Mouse (Mus musculus): Measurements from ENCODE around the gene Nxpe4. TPM values are rescaled to one million over a fixed set of nuclear protein-coding genes. Genes with fewer than 3 reads are reported as not detected.
A peak's percentile ranks its signal among the peaks of the same experiment; 100 is the strongest.

Gene Nxpe4
- total and polyA plus RNA-seq, 2 experiments from 2014 or later: 5.9 to 9.5 TPM

GRCm38 (mm10) chr9:48315825-48316224 is 154.0 kb downstream of the Nxpe4 start:
- H3K27me3 ChIP-seq (ENCODE audit: control insufficient read depth, insufficient read depth, low read length): no peaks in the 10 kb centered on the region
- H3K4me2 ChIP-seq (ENCODE audit: low read depth, low read length): peak overlapping the region; percentile 21; the same call in 1 of the 2 replicates
- ATAC-seq (ENCODE audit: insufficient read depth, low read depth): no peak

GRCm38 (mm10) chr9:48326338-48326737 is 164.5 kb downstream of the Nxpe4 start:
- DNase-seq (ENCODE audit: low spot score) (no peak), ATAC-seq (ENCODE audit: insufficient read depth, low read depth) (peak; percentile 36; the same call in 1 of the 2 replicates)
- H3K4me2 ChIP-seq (ENCODE audit: low read depth, low read length): no peak overlapping the region
- no peak overlapping the region for H3K4me3 ChIP-seq (ENCODE audit: low read depth, low read length)
- H3K9me3 ChIP-seq (replicated peaks; ENCODE audit: control insufficient read depth, low read length): no peaks in the 10 kb centered on the region
- no peaks in the 10 kb centered on the region for H3K4me1 ChIP-seq (ENCODE audit: control insufficient read depth, insufficient read depth)
- no peak overlapping the region for H3K9ac ChIP-seq (replicated peaks; ENCODE audit: low read depth, low read length)
- H3K36me3 ChIP-seq (replicated peaks; ENCODE audit: control insufficient read depth, insufficient read depth, low read length): no peaks in the 10 kb centered on the region
- H3K27ac ChIP-seq (ENCODE audit: low read depth): peak overlapping the region; percentile 61
- WGBS: 67% methylated on average over 9 of the region's 9 CpGs
- TF ChIP-seq EP300 (IDR thresholded peaks at IDR 0.05; ENCODE audit: low read depth) (0 out of 2 replicates have a peak, but pooled peaks have one; percentile 52), CTCF (IDR thresholded peaks at IDR 0.05; ENCODE audit: low read depth) (no peak)
- H3K27me3 ChIP-seq (ENCODE audit: control insufficient read depth, insufficient read depth, low read length): no peaks in the 10 kb centered on the region

More at GRCm38 (mm10) chr9:48315825-48316224, 154.0 kb downstream of the Nxpe4 start:
- DNase-seq (ENCODE audit: low spot score): no peak
- Histone ChIP-seq H3K4me1 (ENCODE audit: control insufficient read depth, insufficient read depth) (no peaks in the 10 kb centered on the region), H3K9me3 (replicated peaks; ENCODE audit: control insufficient read depth, low read length) (no peaks in the 10 kb centered on the region), H3K9ac (replicated peaks; ENCODE audit: low read depth, low read length) (no peak overlapping the region), H3K36me3 (replicated peaks; ENCODE audit: control insufficient read depth, insufficient read depth, low read length) (no peaks in the 10 kb centered on the region), H3K4me3 (ENCODE audit: low read depth, low read length) (no peak overlapping the region), H3K27ac (ENCODE audit: low read depth) (no peak overlapping the region)
- 61% methylated on average over 1 of the region's 1 CpGs for WGBS
- TF ChIP-seq CTCF (IDR thresholded peaks at IDR 0.05; ENCODE audit: low read depth): no peak
- TF ChIP-seq EP300 (IDR thresholded peaks at IDR 0.05; ENCODE audit: low read depth): no peak

GRCm38 (mm10) chr9:48329597-48329996 is 167.8 kb downstream of the Nxpe4 start:
- no peak overlapping the region for H3K4me3 ChIP-seq (ENCODE audit: low read depth, low read length)
- H3K4me1 ChIP-seq (ENCODE audit: control insufficient read depth, insufficient read depth): no peaks in the 10 kb centered on the region
- no peaks in the 10 kb centered on the region for H3K36me3 ChIP-seq (replicated peaks; ENCODE audit: control insufficient read depth, insufficient read depth, low read length)
- DNase-seq (ENCODE audit: low spot score) (no peak), ATAC-seq (ENCODE audit: insufficient read depth, low read depth) (no peak)
- no peak for TF ChIP-seq EP300 (IDR thresholded peaks at IDR 0.05; ENCODE audit: low read depth)
- no peak for TF ChIP-seq CTCF (IDR thresholded peaks at IDR 0.05; ENCODE audit: low read depth)
- H3K9ac ChIP-seq (replicated peaks; ENCODE audit: low read depth, low read length): no peak overlapping the region
- H3K27ac ChIP-seq (ENCODE audit: low read depth): no peak overlapping the region
- 88% methylated on average over 7 of the region's 7 CpGs for whole genome bisulfite sequencing
- H3K27me3 ChIP-seq (ENCODE audit: control insufficient read depth, insufficient read depth, low read length): no peaks in the 10 kb centered on the region
- H3K9me3 ChIP-seq (replicated peaks; ENCODE audit: control insufficient read depth, low read length): no peaks in the 10 kb centered on the region
- no peak overlapping the region for H3K4me2 ChIP-seq (ENCODE audit: low read depth, low read length)

- Histone ChIP-seq H3K9ac (replicated peaks; ENCODE audit: low read depth, low read length) (no peak overlapping the region), H3K27me3 (ENCODE audit: control insufficient read depth, insufficient read depth, low read length) (no peaks in the 10 kb centered on the region), H3K4me2 (ENCODE audit: low read depth, low read length) (no peak overlapping the region), H3K36me3 (replicated peaks; ENCODE audit: control insufficient read depth, insufficient read depth, low read length) (no peaks in the 10 kb centered on the region), H3K9me3 (replicated peaks; ENCODE audit: control insufficient read depth, low read length) (no peaks in the 10 kb centered on the region), H3K4me1 (ENCODE audit: control insufficient read depth, insufficient read depth) (peaks cover 7% of the 10 kb centered on the region; the same call in 1 of the 2 replicates), H3K4me3 (ENCODE audit: low read depth, low read length) (no peak overlapping the region), H3K27ac (ENCODE audit: low read depth) (peak overlapping the region; percentile 46; the same call in 1 of the 2 replicates)
- DNase-seq (ENCODE audit: low spot score) (no peak), ATAC-seq (ENCODE audit: insufficient read depth, low read depth) (no peak)
- WGBS: 42% methylated on average over 4 of the region's 4 CpGs
- no peak for TF ChIP-seq CTCF (IDR thresholded peaks at IDR 0.05; ENCODE audit: low read depth)
Measured at GRCm38 (mm10) chr9:48338783-48339455, 177.1 kb downstream of the Nxpe4 start.

GRCm38 (mm10) chr9:48339563-48339962 is 177.7 kb downstream of the Nxpe4 start:
- no peak for TF ChIP-seq CTCF (IDR thresholded peaks at IDR 0.05; ENCODE audit: low read depth)
- TF ChIP-seq EP300 (IDR thresholded peaks at IDR 0.05; ENCODE audit: low read depth): no peak
- no peak overlapping the region for H3K4me3 ChIP-seq (ENCODE audit: low read depth, low read length)
- H3K9ac ChIP-seq (replicated peaks; ENCODE audit: low read depth, low read length): no peak overlapping the region
- WGBS: 48% methylated on average over 5 of the region's 5 CpGs
- H3K36me3 ChIP-seq (replicated peaks; ENCODE audit: control insufficient read depth, insufficient read depth, low read length): no peaks in the 10 kb centered on the region
- ATAC-seq (ENCODE audit: insufficient read depth, low read depth) (no peak), DNase-seq (ENCODE audit: low spot score) (no peak)
- peaks cover 7% of the 10 kb centered on the region; the same call in 1 of the 2 replicates for H3K4me1 ChIP-seq (ENCODE audit: control insufficient read depth, insufficient read depth)
- no peaks in the 10 kb centered on the region for H3K9me3 ChIP-seq (replicated peaks; ENCODE audit: control insufficient read depth, low read length)
- H3K27ac ChIP-seq (ENCODE audit: low read depth): peak overlapping the region; percentile 46
- 0 out of 2 replicates have a peak overlapping the region, but pooled peaks have one; percentile 4 for H3K4me2 ChIP-seq (ENCODE audit: low read depth, low read length)
- no peaks in the 10 kb centered on the region for H3K27me3 ChIP-seq (ENCODE audit: control insufficient read depth, insufficient read depth, low read length)
